Mouse (Mus musculus): ENCODE measurements around the gene Spata46. TPM values are rescaled to one million over a fixed set of nuclear protein-coding genes. Genes with fewer than 3 reads are reported as not detected.

Gene Spata46
- polyA plus RNA-seq, 1 experiment from 2014 or later: 0.46 TPM

DNA sequence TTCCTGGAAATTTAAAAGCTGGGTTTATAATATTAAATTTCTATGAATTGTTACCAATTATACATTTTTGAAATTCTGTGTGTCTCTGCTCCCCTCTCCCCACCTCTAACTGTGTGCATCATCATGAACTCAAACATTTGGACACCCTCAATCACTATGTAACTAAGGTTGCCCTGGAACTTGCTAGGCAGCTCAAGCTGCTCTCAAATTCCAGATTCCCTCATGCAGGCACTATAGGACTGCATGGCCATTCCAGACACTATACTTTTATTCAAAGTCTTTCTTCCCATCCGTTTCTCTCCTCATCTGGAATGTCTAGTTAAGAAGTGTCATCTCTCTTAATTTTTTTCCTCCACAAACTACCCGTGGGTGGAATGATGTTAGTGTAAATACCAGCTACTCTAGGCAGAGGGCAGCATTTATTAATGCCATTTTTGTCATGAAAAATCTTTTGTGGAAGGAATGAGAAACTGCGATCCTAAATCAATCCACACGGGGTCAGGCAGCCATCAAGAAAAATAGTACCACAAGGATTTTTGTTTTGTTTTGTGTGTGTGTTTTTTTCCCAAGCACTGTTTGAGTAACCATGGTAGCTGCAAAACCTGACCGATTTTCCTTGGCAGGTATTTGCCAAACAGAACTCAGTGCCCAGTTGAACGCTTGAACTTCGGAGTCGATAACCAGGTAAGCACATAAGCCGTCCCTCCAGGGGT, 16.2 kb upstream of the Spata46 start:
- H3K27ac ChIP-seq (replicated peaks): no peak overlapping the region
- no peaks in the 10 kb centered on the region for H3K4me1 ChIP-seq (replicated peaks; ENCODE audit: control insufficient read depth, insufficient read depth)
- H3K4me3 ChIP-seq (ENCODE audit: low read depth, low read length): no peak overlapping the region
- H3K4me2 ChIP-seq (replicated peaks; ENCODE audit: low read depth): 0 out of 2 replicates have a peak overlapping the region, but pooled peaks have one; percentile 21
- peak; percentile 94 for TF ChIP-seq CTCF (IDR thresholded peaks at IDR 0.05; ENCODE audit: low read depth)
- TF ChIP-seq EP300 (optimal IDR thresholded peaks at IDR 0.05): no peak
- H3K9ac ChIP-seq (ENCODE audit: low read length): no peak overlapping the region
- peak; percentile 60 for DNase-seq (ENCODE audit: low spot score)
- ATAC-seq (ENCODE audit: low FRiP score, low TSS enrichment): peak; percentile 67
- no peaks in the 10 kb centered on the region for H3K27me3 ChIP-seq (ENCODE audit: control insufficient read depth, insufficient read depth, low read length)
- 23% methylated on average over 9 of the region's 9 CpGs for WGBS
- no peaks in the 10 kb centered on the region for H3K36me3 ChIP-seq (ENCODE audit: control insufficient read depth, insufficient read depth, low read length)
- H3K9me3 ChIP-seq (ENCODE audit: control insufficient read depth, low read length): no peaks in the 10 kb centered on the region

DNA sequence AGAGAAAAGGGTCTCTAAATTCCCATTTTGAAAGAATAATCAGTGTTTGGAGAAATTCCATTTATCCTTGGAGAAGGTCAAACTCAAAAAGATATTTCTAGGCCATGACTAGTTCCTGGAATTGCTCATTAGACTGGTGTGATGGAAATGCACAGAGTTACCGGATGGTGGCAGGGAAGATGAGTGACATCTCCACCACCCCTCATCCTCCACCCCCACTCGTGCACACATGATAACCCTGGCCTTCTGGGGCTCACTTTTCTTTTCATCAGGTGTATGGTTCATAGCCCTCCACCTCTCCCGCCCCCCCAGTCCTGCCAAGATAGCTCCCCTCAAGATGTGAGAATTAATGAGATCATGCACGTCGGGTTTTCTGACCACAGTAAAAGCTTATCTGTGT, 15.3 kb upstream of the Spata46 start:
- no peaks in the 10 kb centered on the region for H3K27me3 ChIP-seq (ENCODE audit: control insufficient read depth, insufficient read depth, low read length)
- no peaks in the 10 kb centered on the region for H3K36me3 ChIP-seq (ENCODE audit: control insufficient read depth, insufficient read depth, low read length)
- H3K9me3 ChIP-seq (ENCODE audit: control insufficient read depth, low read length): no peaks in the 10 kb centered on the region
- H3K9ac ChIP-seq (ENCODE audit: low read length): no peak overlapping the region
- H3K27ac ChIP-seq (replicated peaks): no peak overlapping the region
- no peak for ATAC-seq (ENCODE audit: low FRiP score, low TSS enrichment)
- 75% methylated on average over 5 of the region's 5 CpGs for WGBS
- H3K4me2 ChIP-seq (replicated peaks; ENCODE audit: low read depth): no peak overlapping the region
- H3K4me3 ChIP-seq (ENCODE audit: low read depth, low read length): no peak overlapping the region
- DNase-seq (ENCODE audit: low spot score): no peak
- TF ChIP-seq EP300 (optimal IDR thresholded peaks at IDR 0.05): no peak
- no peak for TF ChIP-seq CTCF (IDR thresholded peaks at IDR 0.05; ENCODE audit: low read depth)
- H3K4me1 ChIP-seq (replicated peaks; ENCODE audit: control insufficient read depth, insufficient read depth): no peaks in the 10 kb centered on the region

DNA sequence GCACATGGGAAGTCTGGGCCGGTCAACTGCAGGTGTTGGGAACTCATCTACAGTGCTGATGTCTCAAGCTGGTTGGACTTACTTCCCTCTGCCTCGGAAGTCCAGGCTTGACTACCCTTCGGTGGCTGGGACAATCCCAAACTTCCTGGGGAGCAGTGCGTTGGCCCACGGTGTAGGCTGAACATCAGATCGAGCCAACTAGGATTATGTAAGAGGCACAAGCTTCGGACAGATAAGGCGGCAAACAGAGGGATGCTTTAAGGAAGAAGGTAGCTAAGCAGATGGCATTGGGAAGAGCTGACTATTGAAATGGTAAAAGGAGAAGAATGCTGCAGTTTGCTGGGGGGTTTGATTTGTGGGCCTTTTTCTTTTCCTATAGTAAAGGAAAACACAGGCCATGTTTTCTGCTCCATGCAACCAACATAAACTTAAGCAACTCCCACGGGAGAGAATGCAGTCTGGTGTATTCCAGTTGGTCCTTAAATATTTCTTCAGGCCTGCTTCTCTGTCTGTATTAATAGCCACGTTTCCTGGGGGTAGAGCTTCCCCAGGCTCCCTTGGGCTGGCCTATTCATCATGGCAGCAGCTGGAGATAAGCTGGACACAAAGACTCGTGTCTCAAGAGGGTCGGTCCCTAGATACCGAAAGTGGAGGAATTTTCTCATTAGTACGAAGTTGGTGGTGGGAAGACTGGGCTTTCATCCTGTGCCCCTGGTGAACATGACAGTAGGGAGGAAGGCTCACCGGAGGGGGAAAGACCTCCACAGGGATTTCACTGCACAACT, 13.6 kb upstream of the Spata46 start:
- WGBS: 69% methylated on average over 15 of the region's 15 CpGs
- ATAC-seq (ENCODE audit: low FRiP score, low TSS enrichment) (no peak), DNase-seq (ENCODE audit: low spot score) (no peak)
- Histone ChIP-seq H3K4me2 (replicated peaks; ENCODE audit: low read depth) (no peak overlapping the region), H3K27ac (replicated peaks) (no peak overlapping the region), H3K9ac (ENCODE audit: low read length) (no peak overlapping the region), H3K9me3 (ENCODE audit: control insufficient read depth, low read length) (no peaks in the 10 kb centered on the region), H3K36me3 (ENCODE audit: control insufficient read depth, insufficient read depth, low read length) (no peaks in the 10 kb centered on the region), H3K27me3 (ENCODE audit: control insufficient read depth, insufficient read depth, low read length) (no peaks in the 10 kb centered on the region), H3K4me1 (replicated peaks; ENCODE audit: control insufficient read depth, insufficient read depth) (no peaks in the 10 kb centered on the region), H3K4me3 (ENCODE audit: low read depth, low read length) (no peak overlapping the region)
- no peak for TF ChIP-seq CTCF (IDR thresholded peaks at IDR 0.05; ENCODE audit: low read depth)

DNA sequence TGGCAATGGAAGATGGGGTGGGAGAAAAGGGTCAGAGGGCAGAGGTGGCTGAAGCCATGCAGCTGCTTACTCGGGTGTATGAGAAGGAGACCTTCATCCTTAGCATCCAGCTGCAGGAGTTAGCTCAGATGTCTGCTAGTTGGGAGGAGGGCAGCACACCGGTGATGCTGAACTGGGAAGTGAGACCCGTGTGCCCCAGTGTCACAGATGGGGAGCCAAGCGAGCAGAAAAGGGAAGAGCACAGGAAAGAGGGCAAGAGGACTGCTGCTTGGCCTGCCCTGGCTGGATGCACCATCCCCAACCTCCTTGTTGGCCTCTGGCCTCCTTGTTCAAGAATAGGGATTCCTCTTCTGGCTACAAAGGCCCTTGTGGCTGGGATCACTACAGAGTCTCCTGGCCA, 9.1 kb upstream of the Spata46 start:
- Histone ChIP-seq H3K4me2 (replicated peaks; ENCODE audit: low read depth) (no peak overlapping the region), H3K9ac (ENCODE audit: low read length) (no peak overlapping the region), H3K27me3 (ENCODE audit: control insufficient read depth, insufficient read depth, low read length) (no peaks in the 10 kb centered on the region), H3K27ac (replicated peaks) (no peak overlapping the region), H3K9me3 (ENCODE audit: control insufficient read depth, low read length) (no peaks in the 10 kb centered on the region), H3K4me1 (replicated peaks; ENCODE audit: control insufficient read depth, insufficient read depth) (no peaks in the 10 kb centered on the region), H3K36me3 (ENCODE audit: control insufficient read depth, insufficient read depth, low read length) (no peaks in the 10 kb centered on the region; the same call in 1 of the 2 replicates), H3K4me3 (ENCODE audit: low read depth, low read length) (no peak overlapping the region)
- DNase-seq (ENCODE audit: low spot score) (no peak), ATAC-seq (ENCODE audit: low FRiP score, low TSS enrichment) (no peak)
- 82% methylated on average over 4 of the region's 4 CpGs for WGBS
- TF ChIP-seq EP300 (optimal IDR thresholded peaks at IDR 0.05) (no peak), CTCF (IDR thresholded peaks at IDR 0.05; ENCODE audit: low read depth) (no peak)

DNA sequence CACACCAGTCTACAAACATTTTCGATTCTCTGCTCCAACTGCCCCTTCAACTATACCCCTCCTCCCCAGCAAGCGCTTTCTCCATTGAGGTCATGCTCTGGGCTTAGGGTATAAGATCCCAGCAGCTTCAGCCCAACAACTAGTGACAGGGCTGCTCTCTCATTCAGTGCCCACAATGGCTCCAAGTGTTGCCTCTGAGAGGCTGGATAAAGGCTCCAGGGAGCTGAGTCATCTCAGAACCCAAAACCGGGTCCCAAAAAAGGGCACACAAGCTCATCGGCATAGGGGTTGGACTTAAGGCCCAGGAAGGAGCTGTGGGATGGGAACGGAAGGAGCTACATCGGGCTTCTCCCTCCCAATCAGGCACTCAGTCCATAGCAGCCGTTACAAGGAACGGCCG, 6.9 kb upstream of the Spata46 start:
- H3K4me1 ChIP-seq (replicated peaks; ENCODE audit: control insufficient read depth, insufficient read depth): no peaks in the 10 kb centered on the region
- no peak overlapping the region for H3K9ac ChIP-seq (ENCODE audit: low read length)
- no peak overlapping the region for H3K27ac ChIP-seq (replicated peaks)
- H3K4me3 ChIP-seq (ENCODE audit: low read depth, low read length): no peak overlapping the region
- DNase-seq (ENCODE audit: low spot score): no peak
- WGBS: 90% methylated on average over 9 of the region's 9 CpGs
- ATAC-seq (ENCODE audit: low FRiP score, low TSS enrichment): no peak
- no peaks in the 10 kb centered on the region for H3K27me3 ChIP-seq (ENCODE audit: control insufficient read depth, insufficient read depth, low read length)
- H3K36me3 ChIP-seq (ENCODE audit: control insufficient read depth, insufficient read depth, low read length): no peaks in the 10 kb centered on the region; the same call in 1 of the 2 replicates
- H3K9me3 ChIP-seq (ENCODE audit: control insufficient read depth, low read length): no peaks in the 10 kb centered on the region
- TF ChIP-seq EP300 (optimal IDR thresholded peaks at IDR 0.05): no peak
- no peak for TF ChIP-seq CTCF (IDR thresholded peaks at IDR 0.05; ENCODE audit: low read depth)
- no peak overlapping the region for H3K4me2 ChIP-seq (replicated peaks; ENCODE audit: low read depth)

DNA sequence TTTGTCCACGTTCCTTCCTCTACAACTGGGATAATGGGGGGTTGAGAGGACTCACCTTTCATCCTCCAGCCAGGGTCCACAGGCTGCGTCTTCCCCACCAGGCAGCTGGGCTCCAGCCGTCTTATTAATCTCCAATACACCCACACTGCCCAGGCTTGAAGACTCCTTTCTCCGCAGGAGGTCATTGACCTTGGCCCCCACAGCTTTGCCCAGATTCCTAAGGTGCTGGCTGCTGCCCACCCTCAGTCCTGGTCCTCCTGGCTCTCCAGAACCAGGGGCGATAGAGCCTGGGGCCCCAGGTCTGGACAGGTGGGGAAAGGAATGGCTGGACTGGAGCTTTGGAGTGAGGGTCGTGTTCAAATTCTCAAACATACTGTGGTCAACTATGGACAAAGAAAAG, 6.1 kb upstream of the Spata46 start:
- Histone ChIP-seq H3K4me1 (replicated peaks; ENCODE audit: control insufficient read depth, insufficient read depth) (no peaks in the 10 kb centered on the region), H3K9ac (ENCODE audit: low read length) (no peak overlapping the region), H3K36me3 (ENCODE audit: control insufficient read depth, insufficient read depth, low read length) (no peaks in the 10 kb centered on the region; the same call in 1 of the 2 replicates), H3K9me3 (ENCODE audit: control insufficient read depth, low read length) (no peaks in the 10 kb centered on the region), H3K27me3 (ENCODE audit: control insufficient read depth, insufficient read depth, low read length) (no peaks in the 10 kb centered on the region), H3K4me3 (ENCODE audit: low read depth, low read length) (no peak overlapping the region), H3K27ac (replicated peaks) (no peak overlapping the region), H3K4me2 (replicated peaks; ENCODE audit: low read depth) (no peak overlapping the region)
- no peak for DNase-seq (ENCODE audit: low spot score)
- 89% methylated on average over 6 of the region's 6 CpGs for WGBS
- ATAC-seq (ENCODE audit: low FRiP score, low TSS enrichment): no peak
- no peak for TF ChIP-seq CTCF (IDR thresholded peaks at IDR 0.05; ENCODE audit: low read depth)
- TF ChIP-seq EP300 (optimal IDR thresholded peaks at IDR 0.05): no peak
